Mouse (Mus musculus): ENCODE measurements around the gene H2-Q7.
"Not testable (repeated sequence)": the region's sequence is repeated elsewhere in the genome, so short reads cannot be mapped to it uniquely, and the experiment has no call there.

Gene H2-Q7

DNA sequence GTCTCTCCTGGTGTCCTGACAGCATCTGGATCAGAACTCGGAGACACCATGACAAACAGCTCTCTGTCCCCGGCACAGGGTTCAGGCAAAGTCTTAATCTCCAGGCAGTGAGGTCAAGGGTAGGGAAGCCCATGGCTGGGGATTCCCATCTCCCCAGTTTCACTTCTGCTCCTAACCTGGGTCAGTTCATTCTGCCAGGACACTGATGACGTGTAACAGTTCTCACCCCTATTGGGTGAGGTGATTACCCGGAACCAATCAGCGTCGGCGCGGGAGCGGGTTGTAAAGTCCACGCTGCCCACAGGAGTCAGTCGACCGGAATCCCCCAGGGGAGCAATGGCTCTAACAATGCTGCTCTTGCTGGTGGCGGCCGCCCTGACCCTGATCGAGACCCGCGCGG lies at the start of gene H2-Q7:
H2-Q7 (plus strand) TSS at position 271 of the 400 bp plus-strand sequence.
- peak; percentile 91 for DNase-seq

DNA sequence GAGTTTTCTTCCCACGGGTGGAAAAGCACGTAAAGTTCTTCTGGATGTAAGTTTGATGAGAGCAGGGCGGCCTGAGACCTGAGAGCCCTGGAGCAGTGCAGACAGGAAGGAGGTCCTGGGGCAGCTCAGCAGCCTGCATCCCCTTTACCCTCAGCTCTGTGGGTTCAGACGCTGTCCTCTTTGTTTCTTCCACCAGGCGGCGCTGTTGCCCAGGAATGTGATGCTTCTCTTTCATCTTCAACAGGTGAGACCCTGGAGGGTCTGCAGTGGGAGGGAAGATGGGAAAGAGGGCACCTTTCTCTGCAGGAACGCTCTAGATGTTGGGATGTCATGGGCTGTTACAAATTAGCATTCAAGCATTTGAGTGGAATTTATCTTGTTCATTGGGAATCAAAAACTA lies 49.2 kb upstream of the H2-Q7 start:
- peak; percentile 26 for DNase-seq

DNA sequence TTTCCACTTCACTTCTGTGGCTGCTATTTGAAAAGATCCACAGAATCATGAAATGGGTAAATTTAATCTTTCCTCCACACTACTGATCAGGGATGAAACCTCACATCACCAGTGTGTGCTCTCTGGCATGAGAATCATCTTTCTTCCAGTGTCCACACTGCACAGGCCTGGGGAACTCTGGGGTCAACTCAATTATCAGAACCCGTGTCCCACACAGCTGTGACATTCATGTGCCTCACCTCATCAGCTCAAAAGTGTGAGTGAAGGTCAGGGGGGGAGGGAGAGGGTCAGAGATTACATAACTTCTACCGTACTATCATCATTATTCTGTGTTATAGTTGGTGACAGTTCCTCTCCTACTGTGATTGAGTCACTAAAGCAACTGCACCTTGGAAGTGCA lies 46.3 kb upstream of the H2-Q7 start:
- DNase-seq, result not testable (repeated sequence)

DNA sequence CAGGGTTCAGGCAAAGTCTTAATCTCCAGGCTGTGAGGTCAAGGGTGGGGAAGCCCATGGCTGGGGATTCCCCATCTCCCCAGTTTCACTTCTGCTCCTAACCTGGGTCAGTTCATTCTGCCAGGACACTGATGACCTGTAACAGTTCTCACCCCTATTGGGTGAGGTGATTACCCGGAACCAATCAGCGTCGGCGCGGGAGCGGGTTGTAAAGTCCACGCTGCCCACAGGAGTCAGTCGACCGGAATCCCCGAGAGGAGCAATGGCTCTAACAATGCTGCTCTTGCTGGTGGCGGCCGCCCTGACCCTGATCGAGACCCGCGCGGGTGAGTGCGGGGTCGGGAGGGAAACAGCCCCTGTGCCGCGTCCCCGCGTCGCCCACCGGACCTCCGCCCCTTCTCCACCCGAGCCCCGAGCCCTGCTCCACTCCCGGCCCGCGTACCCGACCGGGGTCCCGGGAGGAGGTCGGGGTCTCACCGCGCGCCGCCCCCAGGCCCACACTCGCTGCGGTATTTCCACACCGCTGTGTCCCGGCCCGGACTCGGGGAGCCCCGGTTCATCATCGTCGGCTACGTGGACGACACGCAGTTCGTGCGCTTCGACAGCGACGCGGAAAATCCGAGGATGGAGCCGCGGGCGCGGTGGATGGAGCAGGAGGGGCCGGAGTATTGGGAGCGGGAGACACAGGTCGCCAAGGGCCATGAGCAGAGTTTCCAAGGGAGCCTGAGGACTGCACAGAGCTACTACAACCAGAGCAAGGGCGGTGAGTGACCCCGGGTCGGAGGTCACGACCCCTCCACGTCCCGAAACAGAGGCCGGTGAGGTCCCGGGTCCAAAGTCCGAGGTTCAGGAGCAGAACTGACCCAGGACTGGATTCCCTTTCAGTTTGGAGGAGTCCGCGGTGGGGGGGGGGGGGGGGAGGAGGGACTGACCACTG lies 44.8 kb upstream of the H2-Q7 start:
- DNase-seq, result peak; percentile 47

DNA sequence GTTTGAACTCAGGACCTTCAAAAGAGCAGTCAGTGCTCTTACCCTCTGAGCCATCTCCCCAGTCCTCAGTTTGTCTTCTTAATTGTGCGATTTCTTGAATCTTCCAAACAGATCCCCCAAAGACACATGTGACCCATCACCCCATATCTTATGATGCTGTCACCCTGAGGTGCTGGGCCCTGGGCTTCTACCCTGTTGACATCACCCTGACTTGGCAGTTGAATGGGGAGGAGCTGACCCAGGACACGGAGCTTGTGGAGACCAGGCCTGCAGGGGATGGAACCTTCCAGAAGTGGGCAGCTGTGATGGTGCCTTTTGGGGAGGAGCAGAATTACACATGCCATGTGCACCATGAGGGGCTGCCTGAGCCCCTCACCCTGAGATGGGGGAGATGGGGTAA lies 42.0 kb upstream of the H2-Q7 start:
- DNase-seq, result not testable (repeated sequence)

DNA sequence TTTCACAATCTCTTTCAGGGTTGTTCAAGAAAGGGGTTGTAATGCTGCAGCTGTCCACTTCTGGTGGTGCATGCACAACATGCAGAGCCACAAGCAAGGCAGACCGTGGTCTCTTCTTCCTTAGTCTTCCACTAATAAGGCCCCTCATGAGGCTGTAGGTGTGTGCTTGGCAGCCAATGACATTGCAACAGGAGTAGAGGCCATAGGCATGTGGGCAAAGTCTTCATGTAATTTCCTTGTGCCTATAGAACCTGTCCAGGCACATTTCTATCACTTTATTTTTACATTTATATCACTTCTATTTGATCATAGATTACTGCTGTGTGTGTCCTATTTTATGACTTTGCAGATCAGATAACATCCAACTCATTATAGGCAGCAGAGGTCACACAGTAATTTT lies 25.9 kb upstream of the H2-Q7 start:
- not testable (repeated sequence) for DNase-seq

DNA sequence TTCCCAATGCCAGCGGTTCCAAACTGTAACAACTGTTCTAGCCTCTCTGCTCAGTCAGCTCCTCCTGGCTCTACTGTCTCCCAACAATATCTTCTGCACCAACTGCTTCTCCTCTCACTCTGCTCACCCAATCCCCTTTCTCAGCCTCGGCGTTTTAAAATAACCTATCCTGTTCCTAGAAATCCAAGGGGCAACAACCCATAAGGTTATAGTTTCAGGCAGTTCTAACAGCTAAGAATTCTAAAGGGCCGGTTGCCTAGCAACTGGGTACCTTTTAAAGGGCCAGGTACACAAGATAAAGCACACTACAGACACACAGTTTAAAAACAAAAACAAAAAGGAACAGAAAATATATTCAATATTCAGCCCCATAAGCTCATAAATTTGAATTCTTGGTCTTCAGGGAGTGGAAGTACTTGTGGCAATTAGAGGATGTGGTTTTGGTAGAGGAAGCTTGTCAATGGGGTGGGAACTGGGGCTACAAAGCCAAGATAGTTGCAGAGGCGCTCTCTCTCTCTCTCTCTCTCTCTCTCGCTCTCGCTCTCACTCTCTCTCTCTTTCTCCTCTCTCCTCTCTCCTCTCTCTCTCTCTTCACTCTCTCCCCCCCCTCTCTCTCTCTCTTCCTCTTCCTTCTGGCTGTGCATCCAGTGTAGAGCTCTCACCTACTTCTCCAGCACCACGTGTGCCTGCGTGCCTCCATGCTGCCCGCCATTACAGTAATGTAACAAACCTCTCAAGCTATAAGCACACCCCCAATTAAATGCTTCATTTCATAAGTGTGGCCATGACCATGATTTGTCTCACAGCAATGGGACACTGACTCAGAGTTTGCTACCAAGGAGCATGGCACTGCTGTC lies 23.5 kb upstream of the H2-Q7 start:
- DNase-seq, result not testable (repeated sequence)

DNA sequence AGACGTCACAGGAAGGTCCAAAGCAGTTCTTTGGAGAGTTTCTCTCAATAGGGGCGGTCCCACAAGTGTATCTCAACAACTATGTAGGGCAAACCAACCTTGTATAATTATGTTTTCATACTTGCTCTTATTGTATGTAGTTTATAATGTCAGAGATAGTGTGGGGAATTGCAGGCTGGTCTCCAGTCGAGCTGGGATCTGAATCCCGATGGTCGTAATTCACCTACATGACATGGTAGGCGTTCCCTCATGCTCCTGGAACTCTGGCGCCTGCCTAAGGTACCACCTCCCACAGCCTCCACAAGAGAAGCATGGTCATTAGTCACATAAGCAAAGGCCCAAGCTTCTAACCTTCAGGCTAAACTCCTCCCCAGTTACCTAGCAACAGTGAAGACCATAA lies 20.2 kb upstream of the H2-Q7 start:
- DNase-seq, result no peak

DNA sequence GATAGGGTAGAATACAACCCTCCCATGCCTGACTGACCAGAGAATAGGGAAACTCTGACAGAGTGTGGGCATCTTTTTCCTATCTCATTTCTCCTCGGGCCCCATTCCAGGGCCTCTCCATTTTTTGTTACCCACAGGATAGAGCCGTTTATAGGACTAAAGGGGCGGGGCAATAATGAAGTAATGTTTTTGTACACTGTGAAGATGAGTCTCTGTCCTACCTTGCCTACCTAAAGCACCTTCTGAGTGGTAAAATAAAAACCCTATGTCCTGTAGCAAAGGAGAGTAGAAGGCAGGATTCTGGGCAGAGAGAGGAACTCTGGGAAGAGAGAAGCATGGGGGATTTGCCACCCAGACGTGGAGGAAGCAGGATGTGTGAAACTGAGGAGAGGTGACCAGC lies 19.4 kb upstream of the H2-Q7 start:
- not testable (repeated sequence) for DNase-seq

DNA sequence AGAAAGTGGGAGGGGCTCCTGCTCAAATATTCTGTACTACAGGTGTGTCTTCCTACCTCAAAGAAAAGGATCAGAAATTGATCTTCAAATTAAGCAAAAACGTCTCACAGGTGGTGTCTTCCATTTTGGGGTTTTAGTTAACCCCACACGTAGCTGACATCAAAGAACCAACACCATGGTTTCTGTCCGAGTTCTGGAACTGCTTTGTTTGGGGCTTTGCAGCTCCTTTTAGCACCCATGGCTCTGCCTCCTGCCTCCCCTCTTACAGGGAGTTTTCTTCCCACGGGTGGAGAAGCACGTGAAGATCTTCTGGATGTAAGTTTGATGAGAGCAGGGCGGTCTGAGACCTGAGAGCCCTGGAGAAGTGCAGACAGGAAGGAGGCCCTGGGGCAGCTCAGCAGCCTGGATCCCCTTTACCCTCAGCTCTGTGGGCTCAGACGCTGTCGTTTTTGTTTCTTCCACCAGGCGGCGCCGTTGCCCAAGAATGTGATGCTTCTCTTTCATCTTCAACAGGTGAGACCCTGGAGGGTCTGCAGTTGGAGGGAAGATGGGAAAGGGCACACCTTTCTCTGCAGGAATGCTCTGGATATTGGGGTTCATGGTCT lies 18.6 kb upstream of the H2-Q7 start:
- DNase-seq, result not testable (repeated sequence)

DNA sequence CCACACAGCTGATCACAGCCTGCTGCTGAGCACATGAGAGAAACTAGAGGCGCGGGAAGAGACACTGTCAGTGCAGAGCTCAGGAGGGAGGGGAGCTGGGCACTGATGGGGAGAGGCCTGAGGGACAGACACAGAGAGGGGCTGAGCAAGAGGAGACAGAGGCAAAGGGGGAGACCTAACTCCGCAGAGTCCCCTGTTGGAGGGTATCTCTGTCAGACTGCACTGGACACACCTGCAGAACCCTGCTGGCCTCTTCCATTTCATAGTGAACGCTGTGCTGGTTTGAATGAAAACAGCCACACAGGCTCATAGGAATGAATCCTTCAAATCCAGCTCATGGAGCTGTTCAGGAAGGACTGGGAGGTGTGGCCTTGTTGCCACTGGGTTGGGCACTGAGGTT lies 17.6 kb upstream of the H2-Q7 start:
- not testable (repeated sequence) for DNase-seq

DNA sequence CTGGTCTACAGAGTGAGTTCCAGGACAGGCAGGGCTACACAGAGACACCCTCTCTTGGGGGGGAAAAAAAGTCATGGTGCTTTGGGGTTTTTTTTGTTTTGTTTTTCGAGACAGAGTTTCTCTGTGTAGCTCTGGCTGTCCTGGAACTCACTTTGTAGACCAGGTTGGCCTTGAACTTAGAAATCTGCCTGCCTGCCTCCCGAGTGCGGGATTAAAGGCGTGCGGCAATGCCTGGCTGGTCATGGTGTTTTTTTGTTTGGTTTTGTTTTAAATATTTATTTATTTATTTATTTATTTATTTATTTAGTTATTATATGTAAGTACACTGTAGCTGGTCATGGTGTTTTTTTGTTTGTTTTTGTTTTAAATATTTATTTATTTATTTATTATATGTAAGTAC lies 16.6 kb upstream of the H2-Q7 start:
- DNase-seq, result not testable (repeated sequence)

DNA sequence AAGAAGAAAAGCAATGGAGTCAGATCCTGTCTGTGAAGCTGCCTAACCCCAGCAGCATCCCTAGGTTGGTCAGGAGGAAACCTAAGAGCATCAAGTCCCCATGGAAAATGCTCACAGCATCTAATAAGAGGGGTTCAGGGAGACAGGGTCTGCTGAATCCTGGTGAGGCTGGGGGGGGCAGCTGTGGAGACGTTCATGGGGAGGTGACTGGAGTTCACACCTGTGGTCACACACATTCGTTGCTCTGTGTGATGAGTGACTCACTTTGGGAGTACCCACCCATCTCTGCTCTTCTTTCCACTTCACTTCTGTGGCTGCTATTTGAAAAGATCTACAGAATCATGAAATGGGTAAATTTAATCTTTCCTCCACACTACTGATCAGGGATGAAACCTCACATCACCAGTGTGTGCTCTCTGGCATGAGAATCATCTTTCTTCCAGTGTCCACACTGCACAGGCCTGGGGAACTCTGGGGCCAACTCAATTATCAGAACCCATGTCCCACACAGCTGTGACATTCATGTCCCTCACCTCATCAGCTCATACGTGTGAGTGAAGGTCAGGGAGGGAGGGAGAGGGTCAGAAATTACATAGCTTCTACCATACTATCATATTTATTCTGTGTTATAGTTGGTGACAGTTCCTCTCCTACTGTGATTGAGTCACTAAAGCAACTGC lies 15.7 kb upstream of the H2-Q7 start:
- not testable (repeated sequence) for DNase-seq

DNA sequence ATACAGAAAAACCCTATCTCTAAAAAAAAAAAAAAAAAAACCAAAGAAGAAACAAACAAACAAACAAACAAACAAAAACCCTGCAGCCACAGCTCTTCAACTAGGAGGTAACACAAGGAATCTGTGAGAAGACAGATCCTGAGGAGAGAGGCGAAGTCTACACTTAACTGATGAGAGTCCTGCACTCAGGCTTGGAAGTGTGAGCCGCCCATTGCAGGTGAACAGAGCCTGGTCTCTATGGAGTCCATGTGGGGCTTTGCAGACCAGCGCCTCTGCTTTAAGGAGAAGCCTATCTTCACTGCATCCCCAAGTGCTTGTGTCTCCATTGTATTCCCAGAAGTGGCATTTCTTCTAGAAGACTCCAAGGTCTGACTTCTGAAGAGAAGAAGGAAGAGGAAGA lies 14.8 kb upstream of the H2-Q7 start:
- DNase-seq, result not testable (repeated sequence)

DNA sequence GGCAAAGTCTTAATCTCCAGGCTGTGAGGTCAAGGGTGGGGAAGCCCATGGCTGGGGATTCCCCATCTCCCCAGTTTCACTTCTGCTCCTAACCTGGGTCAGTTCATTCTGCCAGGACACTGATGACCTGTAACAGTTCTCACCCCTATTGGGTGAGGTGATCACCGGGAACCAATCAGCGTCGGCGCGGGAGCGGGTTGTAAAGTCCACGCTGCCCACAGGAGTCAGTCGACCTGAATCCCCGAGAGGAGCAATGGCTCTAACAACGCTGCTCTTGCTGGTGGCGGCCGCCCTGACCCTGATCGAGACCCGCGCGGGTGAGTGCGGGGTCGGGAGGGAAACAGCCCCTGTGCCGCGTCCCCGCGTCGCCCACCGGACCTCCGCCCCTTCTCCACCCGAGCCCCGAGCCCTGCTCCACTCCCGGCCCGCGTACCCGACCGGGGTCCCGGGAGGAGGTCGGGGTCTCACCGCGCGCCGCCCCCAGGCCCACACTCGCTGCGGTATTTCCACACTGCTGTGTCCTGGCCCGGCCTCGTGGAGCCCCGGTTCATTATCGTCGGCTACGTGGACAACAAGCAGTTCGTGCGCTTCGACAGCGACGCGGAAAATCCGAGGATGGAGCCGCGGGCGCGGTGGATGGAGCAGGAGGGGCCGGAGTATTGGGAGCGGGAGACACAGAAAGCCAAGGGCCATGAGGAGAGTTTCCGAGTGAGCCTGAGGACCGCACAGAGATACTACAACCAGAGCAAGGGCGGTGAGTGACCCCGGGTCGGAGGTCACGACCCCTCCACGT lies 14.1 kb upstream of the H2-Q7 start, which contains the start of gene H2-Q6:
H2-Q6 (plus strand) TSS at position 227 of the 793 bp plus-strand sequence.
- DNase-seq, result peak; percentile 84

DNA sequence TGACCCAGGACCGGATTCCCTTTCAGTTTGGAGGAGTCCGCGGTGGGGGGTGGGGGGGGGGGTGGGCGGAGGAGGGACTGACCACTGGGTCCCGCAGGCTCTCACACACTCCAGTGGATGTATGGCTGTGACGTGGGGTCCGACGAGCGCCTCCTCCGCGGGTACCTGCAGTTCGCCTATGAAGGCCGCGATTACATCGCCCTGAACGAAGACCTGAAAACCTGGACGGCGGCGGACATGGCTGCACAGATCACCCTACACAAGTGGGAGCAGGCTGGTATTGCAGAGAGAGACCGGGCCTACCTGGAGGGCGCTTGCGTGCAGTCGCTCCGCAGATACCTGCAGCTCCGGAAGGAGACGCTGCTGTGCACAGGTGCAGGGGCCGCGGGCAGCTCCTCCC lies 13.5 kb upstream of the H2-Q7 start:
- DNase-seq, result not testable (repeated sequence)

DNA sequence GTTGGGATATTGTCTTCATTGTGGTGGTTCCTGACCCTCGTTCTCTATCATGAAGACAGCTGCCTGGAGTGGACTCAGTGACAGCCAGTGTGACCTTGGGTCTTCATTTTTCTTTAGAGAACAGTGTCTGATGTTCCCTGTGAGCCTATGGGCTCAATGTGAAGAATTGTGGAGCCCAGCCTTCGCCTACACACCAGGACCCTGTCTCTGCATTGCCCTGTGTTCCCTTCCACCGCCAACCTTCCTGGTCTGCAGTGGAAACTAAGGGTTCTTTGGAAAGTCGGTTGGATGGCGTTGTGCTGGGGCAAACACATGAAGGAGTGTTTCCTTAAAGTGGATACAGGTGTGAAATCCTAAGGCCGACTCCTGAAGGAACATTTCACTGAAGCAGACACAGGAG lies 10.1 kb upstream of the H2-Q7 start:
- DNase-seq, result not testable (repeated sequence)

DNA sequence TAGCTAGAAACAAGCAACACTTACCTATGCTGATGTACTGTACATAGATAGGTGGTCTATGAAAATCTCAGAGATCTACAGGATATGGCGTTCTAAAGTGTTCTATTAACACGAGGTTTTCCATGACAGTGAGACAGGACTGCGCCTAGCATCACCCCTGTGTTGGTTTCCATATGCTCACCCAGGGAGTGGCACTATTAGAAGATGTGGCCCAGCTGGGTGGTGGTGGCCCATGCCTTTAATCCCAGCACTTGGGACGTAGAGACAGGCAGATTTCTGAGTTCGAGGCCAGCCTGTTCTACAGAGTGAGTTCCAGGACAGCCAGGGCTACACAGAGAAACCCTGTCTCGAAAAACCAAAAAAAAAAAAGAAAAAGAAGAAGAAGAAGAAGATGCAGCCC lies 8.3 kb upstream of the H2-Q7 start:
- DNase-seq, result not testable (repeated sequence)

DNA sequence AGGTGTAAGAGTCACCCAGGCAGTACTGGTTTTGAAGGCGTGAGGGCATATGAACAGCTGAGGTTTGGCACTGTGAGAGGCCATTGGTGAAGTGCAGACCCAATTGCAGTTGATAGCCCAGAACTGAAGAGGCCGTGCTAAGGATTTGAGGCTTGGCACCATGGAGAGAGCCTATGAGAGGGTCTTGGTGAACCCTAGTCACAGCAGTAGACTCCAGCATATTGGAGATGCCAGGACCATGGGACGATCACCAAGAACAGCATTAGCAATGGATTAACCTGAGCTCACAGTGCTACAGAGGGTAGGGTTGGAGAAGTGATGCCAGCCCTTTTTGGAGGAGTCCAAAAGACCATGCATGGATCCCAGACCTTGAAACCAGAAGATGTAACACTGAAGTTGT lies 6.8 kb upstream of the H2-Q7 start:
- DNase-seq, result not testable (repeated sequence)

DNA sequence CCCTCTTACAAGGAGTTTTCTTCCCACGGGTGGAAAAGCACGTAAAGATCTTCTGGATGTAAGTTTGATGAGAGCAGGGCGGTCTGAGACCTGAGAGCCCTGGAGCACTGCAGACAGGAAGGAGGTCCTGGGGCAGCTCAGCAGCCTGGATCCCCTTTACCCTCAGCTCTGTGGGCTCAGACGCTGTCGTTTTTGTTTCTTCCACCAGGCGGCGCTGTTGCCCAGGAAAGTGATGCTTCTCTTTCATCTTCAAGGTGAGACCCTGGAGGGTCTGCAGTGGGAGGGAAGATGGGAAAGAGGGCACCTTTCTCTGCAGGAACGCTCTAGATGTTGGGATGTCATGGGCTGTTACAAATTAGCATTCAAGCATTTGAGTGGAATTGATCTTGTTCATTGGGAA lies 4.1 kb upstream of the H2-Q7 start:
- DNase-seq, result not testable (repeated sequence)

DNA sequence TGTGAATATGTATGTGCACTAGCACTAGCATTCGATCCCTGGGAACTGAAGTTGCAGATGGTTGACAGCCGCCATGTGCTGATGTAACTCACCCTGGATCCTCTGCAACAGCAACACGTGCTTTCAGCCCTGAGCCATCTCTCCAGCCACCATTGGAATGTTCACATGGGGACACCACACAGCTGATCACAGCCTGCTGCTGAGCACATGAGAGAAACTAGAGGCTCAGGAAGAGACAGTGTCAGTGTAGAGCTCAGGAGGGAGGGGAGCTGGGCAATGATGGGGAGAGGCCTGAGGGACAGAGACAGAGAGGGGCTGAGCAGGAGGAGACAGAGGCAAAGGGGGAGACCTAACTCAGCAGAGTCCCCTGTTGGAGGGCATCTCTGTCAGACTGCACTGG lies 3.4 kb upstream of the H2-Q7 start:
- DNase-seq, result not testable (repeated sequence)
